Mouse (Mus musculus): ENCODE results near the gene C1qtnf6. TPM values are rescaled to one million over a fixed set of nuclear protein-coding genes. Genes with fewer than 3 reads are reported as not detected.

C1qtnf6 gene
- total RNA-seq, 2 experiments from 2014 or later: 1.0 to 8.1 TPM

- no peak for ATAC-seq (replicated peaks; ENCODE audit: poor library complexity, severe bottlenecking)
Measured at GRCm38 (mm10) chr15:78487066-78487465, 44.1 kb downstream of the C1qtnf6 start.

DNA sequence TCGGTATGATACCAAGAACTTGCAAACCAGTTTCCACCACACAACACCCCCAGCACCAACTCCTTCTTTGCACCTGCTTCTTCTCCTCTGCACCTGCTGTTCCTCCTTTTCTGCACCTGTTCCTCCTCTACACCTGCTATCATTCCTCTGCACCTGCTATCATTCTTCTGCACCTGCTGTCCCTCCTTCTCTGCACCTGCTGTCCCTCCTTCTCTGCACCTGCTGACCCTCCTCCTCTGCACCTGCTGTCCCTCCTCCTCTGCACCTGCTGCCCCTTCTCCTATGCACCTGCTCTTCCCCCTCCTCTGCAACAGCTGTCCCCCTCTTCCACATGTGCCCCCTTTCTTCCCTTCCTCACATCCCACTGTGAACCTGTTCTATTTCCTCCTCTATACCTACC lies 44.7 kb downstream of the C1qtnf6 start:
- no peak for ATAC-seq (replicated peaks; ENCODE audit: poor library complexity, severe bottlenecking)

DNA sequence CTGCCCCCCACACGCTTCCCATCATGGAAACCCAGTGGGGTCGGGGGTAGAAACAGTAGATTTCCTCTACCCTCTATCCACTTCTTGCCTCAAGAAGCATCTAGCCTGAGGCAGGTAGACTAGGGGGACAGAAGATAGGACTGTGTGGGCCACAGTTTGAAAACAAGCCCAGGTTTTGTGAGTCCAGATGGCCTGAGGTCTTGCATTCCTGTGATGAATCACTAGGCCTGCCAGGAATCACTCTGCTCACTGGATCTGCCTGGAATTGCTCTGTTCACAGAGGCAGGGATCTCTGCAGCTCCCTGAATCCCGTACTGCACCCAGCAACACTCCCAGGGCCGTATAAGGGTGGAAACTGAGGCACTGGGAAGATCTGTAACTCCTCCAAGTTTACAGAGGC lies 47.9 kb downstream of the C1qtnf6 start:
- no peak for ATAC-seq (replicated peaks; ENCODE audit: poor library complexity, severe bottlenecking)

DNA sequence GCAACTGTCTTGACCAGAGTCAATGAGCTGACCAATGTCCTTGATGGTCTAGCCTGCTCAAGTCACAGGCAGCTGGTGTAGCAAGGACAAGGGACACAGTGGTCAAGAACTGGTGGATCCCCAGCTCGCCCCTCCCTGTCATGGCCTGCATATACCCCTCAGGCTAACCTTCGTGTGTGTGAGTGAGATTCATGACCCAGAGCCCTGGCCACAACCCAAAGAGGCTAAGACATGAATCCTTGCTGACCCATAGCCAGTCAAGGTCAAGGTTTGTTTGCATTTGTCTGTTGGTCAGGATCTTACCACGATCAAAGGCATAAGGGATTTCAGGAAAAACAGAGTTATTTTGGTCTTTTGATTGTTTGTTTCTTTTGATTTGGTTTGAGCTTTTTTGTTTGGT lies 48.7 kb downstream of the C1qtnf6 start:
- ATAC-seq (replicated peaks; ENCODE audit: poor library complexity, severe bottlenecking): no peak

DNA sequence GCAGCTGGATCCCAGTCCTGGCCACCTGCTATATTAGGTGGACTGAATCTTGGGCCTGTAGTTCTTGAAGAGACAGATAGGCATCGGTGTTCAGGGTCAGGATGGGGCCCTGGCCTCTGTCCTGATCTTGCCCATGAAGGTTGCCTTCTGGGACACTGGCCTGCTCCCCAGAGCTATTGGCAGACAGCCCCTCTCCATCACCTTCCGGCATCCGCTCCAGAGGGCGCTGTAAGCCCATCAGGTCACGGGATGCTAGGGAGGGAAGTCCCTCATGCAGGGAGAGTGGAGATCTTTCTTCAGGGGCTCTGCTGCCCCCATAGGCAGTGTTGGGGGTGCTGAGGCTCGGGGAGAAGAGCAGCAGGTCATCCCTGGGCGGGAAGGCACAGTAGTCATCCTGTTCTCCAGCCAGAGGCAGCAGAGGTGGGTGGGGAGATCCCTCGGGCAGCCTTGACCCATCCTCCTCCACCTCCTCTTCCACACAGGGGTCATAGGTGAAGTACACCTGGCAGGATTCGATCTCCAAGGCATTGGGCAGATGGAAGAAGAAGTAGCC lies 49.7 kb downstream of the C1qtnf6 start:
- ATAC-seq (replicated peaks; ENCODE audit: poor library complexity, severe bottlenecking): no peak

GRCm38 (mm10) chr15:78480991-78481390 lies 50.2 kb downstream of the C1qtnf6 start:
- no peak for ATAC-seq (replicated peaks; ENCODE audit: poor library complexity, severe bottlenecking)

GRCm38 (mm10) chr15:78480111-78480510 lies 51.1 kb downstream of the C1qtnf6 start:
- ATAC-seq (replicated peaks; ENCODE audit: poor library complexity, severe bottlenecking): no peak

GRCm38 (mm10) chr15:78479470-78479869 lies 51.7 kb downstream of the C1qtnf6 start:
- no peak for ATAC-seq (replicated peaks; ENCODE audit: poor library complexity, severe bottlenecking)

GRCm38 (mm10) chr15:78478073-78478472 lies 53.1 kb downstream of the C1qtnf6 start:
- ATAC-seq (replicated peaks; ENCODE audit: poor library complexity, severe bottlenecking): no peak

DNA sequence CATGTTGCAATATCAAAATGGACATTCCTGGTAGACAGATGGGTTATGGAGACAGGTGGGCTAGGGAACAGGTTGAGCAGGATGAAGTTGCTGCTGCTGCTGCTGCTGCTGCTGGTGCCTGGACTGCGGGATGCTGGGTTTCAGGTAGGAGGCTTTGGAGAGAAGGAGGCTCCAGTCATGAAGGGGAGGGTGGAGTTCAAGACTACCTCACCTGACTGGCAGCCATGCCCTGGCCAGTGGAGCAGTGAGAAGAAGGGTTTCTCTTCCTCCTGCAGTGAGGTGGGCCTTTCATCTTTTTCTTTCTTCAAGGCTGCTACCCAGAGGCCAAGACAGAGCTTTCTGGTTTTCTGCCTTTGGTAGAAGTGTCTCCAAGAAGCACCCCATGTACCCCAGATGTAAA lies 54.3 kb downstream of the C1qtnf6 start:
- no peak for ATAC-seq (replicated peaks; ENCODE audit: poor library complexity, severe bottlenecking)

GRCm38 (mm10) chr15:78475604-78476031 lies 55.6 kb downstream of the C1qtnf6 start:
- ATAC-seq (replicated peaks; ENCODE audit: poor library complexity, severe bottlenecking): no peak

- ATAC-seq (replicated peaks; ENCODE audit: poor library complexity, severe bottlenecking): no peak
Measured at GRCm38 (mm10) chr15:78473442-78473841, 57.8 kb downstream of the C1qtnf6 start.

Other genes with a start within 250 kb of the C1qtnf6 start
- gene Csf2rb2, start 225.7 kb downstream of the C1qtnf6 start, total RNA-seq (2014; fragmentation: Nextera tagmentation): 7.8 and 10.7 TPM in 2 replicates
- 1.6 and 4.1 TPM in 2 replicates for gene Csf2rb2, start 225.7 kb downstream of the C1qtnf6 start, total RNA-seq (2017)
- gene Csf2rb, start 205.7 kb downstream of the C1qtnf6 start, total RNA-seq (2014; fragmentation: Nextera tagmentation): 90.5 and 114 TPM in 2 replicates
- gene Csf2rb, start 205.7 kb downstream of the C1qtnf6 start, total RNA-seq (2017): 57.3 and 137 TPM in 2 replicates
- not detected in 2 replicates for gene Tex33, start 135.5 kb downstream of the C1qtnf6 start, total RNA-seq (2014; fragmentation: Nextera tagmentation)
- gene Tex33, start 135.5 kb downstream of the C1qtnf6 start, total RNA-seq (2017): not detected in 2 replicates
- gene Tst, start 125.5 kb downstream of the C1qtnf6 start, total RNA-seq (2014; fragmentation: Nextera tagmentation): 18.7 and 29.9 TPM in 2 replicates
- gene Tst, start 125.5 kb downstream of the C1qtnf6 start, total RNA-seq (2017): 12.6 and 16.5 TPM in 2 replicates
- gene Mpst, start 125.0 kb downstream of the C1qtnf6 start, total RNA-seq (2014; fragmentation: Nextera tagmentation): 8.4 and 9.1 TPM in 2 replicates
- gene Mpst, start 125.0 kb downstream of the C1qtnf6 start, total RNA-seq (2017): 26.2 and 30.2 TPM in 2 replicates
- 13.0 and 27.4 TPM in 2 replicates for gene Kctd17, start 102.9 kb downstream of the C1qtnf6 start, total RNA-seq (2014; fragmentation: Nextera tagmentation)
- 8.3 and 15.4 TPM in 2 replicates for gene Kctd17, start 102.9 kb downstream of the C1qtnf6 start, total RNA-seq (2017)
- not detected in 2 replicates for gene Tmprss6, start 62.8 kb downstream of the C1qtnf6 start, total RNA-seq (2014; fragmentation: Nextera tagmentation)
- not detected in 2 replicates for gene Tmprss6, start 62.8 kb downstream of the C1qtnf6 start, total RNA-seq (2017)
- not detected in 2 replicates for gene Il2rb, start 36.1 kb downstream of the C1qtnf6 start, total RNA-seq (2014; fragmentation: Nextera tagmentation)
- not detected in 2 replicates for gene Il2rb, start 36.1 kb downstream of the C1qtnf6 start, total RNA-seq (2017)
- not detected in 2 replicates for gene Sstr3, start 13.3 kb upstream of the C1qtnf6 start, total RNA-seq (2014; fragmentation: Nextera tagmentation)
- gene Sstr3, start 13.3 kb upstream of the C1qtnf6 start, total RNA-seq (2017): not detected in 2 replicates
- gene Rac2, start 41.4 kb upstream of the C1qtnf6 start, total RNA-seq (2014; fragmentation: Nextera tagmentation): 325 and 431 TPM in 2 replicates
- 94.7 and 105 TPM in 2 replicates for gene Rac2, start 41.4 kb upstream of the C1qtnf6 start, total RNA-seq (2017)
- 62.3 and 66.3 TPM in 2 replicates for gene Cyth4, start 65.6 kb upstream of the C1qtnf6 start, total RNA-seq (2014; fragmentation: Nextera tagmentation)
- gene Cyth4, start 65.6 kb upstream of the C1qtnf6 start, total RNA-seq (2017): 46.0 and 60.5 TPM in 2 replicates
- gene Elfn2, start 187.4 kb upstream of the C1qtnf6 start, total RNA-seq (2014; fragmentation: Nextera tagmentation): not detected in 2 replicates
- gene Elfn2, start 187.4 kb upstream of the C1qtnf6 start, total RNA-seq (2017): not detected in 2 replicates
- 31.2 and 34.9 TPM in 2 replicates for gene Mfng, start 242.1 kb upstream of the C1qtnf6 start, total RNA-seq (2014; fragmentation: Nextera tagmentation)
- 4.5 and 8.2 TPM in 2 replicates for gene Mfng, start 242.1 kb upstream of the C1qtnf6 start, total RNA-seq (2017)